Mouse (Mus musculus) lung, postnatal 14 days (tissue): ENCODE measurements at regions not wholly inside any gene's neighbourhood (a gene's known extent, or its start where the extent isn't known, plus 50 kb on each side); places are given as distances from the start of the nearest gene placed in this dataset.
A peak's percentile ranks its signal among the peaks of the same experiment; 100 is the strongest.

ENCODE experiments used
- DNase-seq: peaks from one replicate; pipeline ENCODE4 v3.0.0; 2021

DNA sequence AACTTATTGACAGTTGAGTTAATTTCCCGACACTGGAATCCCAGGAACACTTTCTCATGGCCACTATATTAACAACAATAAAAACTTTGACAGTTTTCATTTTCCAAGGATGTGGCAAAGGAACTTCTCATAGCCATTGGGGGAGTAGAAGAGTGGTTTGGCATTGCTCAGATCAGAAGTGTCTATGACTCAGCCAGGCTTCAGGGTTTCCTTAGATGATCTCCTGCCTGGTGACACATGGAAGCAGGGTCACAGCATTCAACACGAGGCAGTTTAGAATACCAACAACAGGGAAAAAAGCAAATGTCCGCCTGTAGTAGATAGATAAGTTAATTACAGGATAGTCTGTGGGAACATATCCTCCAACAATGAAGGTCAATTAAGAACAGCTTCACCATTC lies 228.1 kb upstream of the Gm12728 start:
- DNase-seq, result no peak

DNA sequence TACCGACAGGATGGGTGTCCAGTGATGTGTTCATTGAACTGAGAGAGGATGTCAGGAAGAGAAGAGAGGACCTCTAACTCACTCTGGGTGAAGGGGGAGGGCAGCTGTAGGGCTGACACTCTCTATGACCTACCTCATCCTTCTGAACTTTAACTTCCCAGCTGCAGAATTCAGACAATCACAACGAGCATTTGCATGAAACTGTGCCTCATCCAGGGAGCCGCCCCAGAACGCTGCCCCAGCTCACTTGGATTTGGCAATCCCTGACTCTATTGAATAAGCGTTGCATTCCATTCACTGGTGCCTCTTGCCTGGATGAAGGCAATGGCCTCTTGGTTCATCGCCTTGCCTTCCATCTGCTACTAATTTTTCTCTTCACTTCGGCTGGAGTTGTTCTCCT lies 223.9 kb upstream of the Gm12728 start:
- DNase-seq, result no peak

DNA sequence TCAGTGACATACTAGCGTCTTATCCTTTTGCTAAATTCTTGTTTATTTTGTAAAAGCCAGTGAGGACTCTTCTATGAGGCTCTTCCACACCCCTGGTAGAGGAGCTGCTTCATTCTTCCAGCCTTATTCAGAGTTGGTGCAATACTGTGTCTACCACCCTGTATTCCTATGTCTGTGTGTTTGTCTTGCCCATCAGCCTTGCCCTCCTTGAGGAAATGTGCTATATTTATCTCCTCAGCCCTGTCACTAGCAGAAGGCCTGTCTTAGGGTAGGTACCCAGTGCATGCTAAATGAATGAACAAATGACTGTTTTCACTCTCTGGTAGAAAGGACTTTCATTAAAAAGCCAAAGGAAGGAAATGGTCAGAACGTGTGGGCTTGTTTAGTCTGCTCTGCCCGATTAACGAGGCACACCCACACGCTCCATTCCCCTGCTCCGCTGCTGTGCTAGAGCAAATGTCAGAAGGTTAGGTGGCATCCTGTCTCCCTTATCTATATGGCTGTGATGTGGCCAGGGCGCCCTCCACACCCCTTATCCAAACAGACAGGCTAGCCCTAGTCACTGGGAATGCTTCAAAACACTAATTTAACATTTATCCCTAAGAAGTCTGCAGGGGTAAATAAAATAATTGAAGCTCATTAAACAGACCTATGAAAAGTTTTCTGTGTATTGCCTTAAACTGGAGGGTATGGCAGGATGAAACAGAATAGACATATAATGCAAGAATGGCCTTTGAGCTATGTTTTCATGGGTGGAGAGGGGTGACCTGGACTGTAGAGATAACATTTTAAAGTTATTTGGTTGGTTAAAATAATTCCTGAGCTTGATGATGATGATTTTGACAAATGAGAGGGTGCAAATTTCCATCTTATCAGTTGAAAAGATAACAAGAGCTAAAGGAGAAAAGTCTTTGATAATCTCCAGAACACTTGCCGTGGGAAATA lies 222.9 kb upstream of the Gm12728 start:
- peak; percentile 13 for DNase-seq

DNA sequence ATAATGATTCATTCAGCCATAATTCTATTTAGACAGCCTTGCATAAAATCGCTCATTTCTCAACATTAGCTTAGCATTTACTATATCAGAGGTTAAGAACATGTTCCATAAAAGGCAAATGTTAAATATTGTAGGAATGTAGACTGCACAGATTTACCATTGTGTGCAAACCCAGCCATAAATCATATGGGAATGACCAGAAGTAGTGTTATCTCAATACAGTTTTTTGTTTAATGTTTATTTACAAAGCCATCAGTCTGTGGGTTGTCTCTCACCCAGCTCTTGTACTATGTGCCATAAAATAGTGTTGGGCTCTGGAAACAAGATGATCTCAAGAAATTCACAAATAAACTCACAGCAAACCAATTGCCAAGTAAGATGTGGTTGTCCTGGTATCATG lies 220.0 kb upstream of the Gm12728 start:
- no peak for DNase-seq

DNA sequence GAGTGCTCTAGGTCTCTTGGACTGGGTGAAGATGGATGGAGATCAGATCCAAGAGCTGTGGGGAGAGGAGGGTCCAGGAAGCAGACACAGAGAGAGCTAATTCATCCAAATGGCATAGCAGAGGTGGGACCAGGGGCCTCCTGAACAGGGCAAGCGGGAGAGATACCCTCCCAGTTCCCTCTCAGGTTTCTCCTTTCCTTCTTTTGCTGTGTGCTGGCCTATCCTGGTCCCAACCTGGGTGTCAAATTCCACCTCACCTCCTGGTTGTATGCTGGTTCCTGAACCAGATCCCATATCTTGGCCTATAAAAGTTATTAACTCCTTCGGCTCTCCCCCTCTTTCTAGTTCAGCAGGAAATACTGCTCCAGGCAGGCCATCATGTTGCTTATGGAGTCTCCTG lies 214.1 kb upstream of the Gm12728 start:
- no peak for DNase-seq

DNA sequence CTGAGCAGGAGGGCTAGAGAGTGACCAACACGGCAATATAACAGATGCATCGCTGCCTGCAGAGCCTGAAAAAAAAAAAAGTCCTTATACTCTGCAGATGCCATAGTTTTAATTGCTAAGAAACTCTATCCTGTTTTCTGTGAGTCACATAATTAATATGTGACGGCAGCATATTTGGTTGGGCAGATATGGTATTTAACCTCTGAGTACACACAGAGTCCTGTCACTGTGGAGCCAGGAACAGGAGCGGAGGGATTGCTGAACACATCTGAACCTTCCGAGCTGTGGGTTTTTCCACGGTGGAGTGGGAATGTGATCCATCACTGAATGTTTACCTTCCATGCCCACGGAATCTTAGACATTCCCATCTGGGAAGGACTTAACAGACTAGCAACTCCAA lies 208.7 kb upstream of the Gm12728 start:
- DNase-seq, result no peak

DNA sequence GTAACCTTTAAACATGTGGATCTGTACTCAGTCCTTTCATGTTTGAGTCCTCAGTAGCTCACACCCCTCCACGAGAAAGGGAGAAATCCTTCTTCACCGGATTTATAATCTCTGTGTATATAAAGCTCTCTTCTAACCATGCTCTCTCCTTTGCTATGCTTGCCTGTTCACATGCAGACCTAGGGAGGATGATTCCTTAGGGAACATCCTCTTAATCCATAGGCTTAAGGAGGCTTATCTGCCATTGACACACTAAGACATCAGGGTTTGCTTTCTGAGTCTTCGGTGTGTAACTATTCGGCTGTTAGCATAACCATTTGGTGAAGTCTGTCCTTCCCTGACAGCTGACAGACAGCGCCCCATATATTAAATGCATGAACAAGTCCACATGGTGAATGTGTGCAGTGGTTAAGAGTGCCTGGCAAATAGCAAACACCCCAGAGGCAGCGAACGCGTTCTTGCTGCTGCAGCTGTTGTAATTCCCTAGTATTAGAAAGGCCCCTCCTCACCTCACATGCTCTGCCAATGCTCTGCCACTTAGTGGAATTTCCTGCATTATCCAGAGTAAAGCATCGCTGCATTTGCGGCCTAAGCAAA lies 205.2 kb upstream of the Gm12728 start:
- DNase-seq, result no peak

DNA sequence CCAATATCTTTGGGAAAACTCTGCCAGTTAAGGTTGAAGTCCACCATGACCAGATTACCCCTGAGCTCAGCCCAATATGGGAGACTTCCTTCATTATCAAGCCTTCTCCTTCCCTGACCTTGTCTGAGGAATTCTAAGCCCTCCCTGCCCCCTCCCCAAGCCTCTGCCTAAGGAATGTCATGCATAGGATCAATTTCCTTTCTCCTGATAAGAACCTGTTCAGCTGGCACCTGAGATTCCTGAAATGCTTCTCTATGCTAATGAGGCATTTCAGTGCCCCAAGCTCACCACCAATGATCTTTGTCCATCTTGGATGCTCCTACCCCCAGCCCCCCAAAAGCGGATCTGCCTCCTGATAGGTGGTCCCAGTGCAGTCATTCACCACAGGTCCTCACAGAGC lies 186.0 kb upstream of the Gm12728 start:
- DNase-seq, result no peak

DNA sequence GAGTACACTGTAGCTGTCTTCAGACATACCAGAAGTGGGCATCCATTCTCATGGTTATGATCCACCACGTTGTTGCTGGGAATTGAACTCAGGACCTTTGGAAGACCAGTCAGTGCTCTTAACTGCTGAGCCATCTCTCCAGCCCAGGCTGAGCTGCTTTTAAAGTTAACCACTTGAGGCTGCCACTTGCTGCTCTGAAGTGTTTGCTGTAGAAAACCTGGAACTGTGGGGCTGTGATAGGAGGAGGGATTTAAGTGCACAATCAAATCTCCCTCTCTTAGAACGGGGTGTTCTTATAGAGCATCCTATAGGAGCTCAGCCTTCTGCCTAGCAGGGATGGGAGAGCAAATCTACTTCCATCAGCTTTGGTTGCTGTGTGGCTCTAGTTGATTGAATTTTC lies 185.1 kb upstream of the Gm12728 start:
- DNase-seq, result no peak

DNA sequence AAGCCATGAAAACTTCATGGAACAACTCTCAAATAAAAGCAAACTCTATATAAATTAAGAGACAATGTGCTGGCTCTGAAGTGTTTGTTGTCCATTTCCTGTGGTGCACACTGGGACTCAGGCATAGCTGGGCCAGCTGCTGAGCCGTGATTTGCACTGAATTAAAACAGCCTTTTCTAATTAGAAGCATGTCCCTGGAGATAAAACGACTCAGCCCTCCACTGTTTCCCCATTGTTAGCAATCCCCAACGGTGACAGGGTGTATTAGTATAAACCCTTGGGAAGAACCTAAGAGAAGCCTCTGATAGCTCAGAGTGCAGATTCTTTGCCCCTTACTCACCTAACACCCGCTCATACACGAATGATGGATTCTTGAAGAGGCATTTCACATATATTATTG lies 182.9 kb upstream of the Gm12728 start:
- no peak for DNase-seq

DNA sequence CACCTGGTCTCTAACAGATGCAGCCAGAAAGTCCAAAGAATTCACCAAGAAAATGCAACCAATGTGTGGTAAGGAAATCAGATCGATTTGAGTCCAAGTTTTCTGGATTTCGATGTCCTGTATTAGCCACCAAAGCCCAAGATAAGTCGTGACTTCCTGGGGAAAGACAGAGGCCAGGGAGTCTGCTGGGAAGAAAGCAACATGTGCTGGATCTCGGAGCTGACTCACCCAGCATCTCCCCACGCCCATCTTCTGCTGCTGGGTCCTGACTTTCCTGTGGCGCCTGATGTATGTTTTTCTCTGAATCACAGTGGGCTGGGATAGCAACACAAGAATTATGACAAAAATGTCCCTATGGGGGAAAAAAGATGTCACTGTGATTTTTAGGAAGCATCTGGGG lies 178.8 kb upstream of the Gm12728 start:
- DNase-seq, result no peak

DNA sequence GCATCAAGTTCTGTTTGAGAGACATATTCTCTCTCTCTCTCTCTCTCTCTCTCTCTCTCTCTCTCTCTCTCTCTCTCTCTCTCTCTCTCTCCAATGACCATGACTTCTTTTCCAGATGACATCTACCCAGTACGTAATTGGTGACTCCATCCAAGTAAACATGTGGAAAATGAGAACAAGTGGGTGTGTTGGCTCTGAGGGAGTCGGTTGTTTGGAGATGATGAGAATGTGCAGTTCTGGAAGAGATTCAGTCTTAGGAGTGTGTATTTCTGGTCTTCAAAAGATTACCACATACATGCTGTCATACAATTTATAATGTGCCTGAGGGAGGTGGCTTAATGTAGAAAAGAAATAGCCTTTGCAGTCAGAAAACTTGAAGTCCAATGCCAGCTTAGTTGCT lies 175.3 kb upstream of the Gm12728 start:
- DNase-seq, result no peak

DNA sequence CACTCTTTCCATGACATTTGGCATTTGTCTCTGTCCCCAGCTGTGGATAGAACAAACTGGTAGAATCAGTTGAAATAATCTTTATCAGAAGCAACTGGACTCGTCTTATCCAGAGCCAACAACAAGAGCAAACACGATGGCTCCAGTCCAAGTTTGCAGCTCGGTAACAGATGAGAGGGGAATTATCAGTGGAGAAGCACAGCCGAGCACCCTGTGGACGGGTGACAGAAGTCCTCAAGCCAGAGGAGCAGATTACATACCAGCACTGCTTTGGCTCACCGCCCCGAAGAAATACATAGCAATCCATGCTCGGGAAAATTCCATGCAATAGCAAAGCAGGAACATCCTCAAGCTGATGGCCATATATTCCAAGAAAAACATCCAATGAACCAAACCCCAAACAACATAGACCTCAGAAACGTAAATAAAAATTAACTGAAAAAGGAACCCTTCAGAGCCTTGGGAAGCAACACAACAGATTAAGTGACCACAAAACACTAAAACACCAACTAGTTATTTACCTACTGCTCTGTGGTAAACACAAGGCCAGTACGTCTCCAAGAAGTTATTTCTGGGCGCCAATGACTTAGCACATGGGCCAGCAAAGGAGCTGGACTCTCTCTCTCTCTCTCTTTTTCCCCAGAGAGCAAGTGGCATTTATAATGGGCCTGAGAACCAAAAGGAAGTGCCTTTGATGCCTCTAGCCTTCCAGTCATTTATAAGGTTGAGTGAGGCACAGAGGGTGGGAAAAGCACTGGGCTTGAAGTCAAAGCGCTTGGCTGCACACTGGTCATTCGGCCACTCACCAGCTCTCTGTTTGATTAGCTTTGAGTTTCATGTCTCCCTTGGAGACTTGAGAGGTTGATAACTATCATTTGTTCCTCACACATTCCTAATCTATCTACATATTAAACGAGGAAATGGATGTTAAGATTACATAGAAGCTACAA lies 163.0 kb upstream of the Gm12728 start:
- DNase-seq, result peak; percentile 69

DNA sequence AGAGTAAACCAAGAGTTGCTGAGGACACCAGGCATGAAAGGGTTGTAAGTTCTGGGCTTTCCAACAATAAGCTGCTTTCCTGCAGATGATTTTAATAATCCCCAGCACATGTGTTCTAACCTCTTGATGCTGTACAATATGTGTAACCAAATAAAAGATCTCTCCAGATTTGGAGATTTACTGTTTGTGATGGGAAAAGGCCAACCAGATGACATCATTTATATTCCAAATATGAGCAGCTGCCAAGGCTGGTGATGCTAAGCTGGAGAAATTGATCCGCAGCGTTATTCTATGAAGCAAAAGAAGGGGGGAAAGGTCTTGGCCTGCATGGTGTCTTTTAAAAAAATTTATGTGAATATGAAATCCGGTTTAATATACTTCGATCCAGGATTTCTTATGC lies 160.1 kb upstream of the Gm12728 start:
- DNase-seq, result no peak

DNA sequence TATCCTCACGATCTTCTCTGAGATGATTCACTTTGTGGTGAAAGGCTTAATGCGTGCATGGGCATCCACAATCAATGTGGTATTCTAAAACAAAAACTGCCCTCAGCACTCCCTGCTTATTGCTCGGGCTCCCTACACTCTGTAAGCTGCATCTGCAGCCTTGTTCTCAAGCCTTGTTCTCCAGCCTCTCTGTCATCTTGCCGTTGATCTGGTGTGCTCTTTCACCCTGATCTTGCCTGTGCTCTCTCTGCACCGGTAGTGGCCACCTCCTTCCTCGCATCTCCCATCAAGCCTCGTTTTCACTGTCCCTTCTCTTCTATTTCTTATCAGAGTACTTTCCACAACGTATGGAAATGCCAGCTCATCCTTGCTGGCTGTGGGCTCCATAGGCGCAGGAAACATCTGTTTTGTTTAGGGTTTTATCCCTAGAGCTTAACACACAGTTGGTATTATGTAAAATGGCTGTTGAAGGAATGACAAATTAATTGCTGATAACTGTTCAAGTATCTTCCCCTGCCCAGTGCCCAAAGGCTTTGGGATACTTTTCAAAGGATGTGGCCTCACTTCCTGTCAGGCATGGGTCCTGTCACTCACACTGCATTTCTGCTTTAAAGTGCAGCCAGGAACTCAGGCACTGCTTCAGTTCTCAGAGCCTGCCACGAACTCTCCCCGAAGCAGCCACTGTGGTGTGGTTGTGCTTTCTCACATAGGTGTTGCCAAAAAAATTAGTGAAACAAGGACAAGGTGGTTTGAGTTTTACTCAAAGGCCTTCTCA lies 158.9 kb upstream of the Gm12728 start:
- no peak for DNase-seq

DNA sequence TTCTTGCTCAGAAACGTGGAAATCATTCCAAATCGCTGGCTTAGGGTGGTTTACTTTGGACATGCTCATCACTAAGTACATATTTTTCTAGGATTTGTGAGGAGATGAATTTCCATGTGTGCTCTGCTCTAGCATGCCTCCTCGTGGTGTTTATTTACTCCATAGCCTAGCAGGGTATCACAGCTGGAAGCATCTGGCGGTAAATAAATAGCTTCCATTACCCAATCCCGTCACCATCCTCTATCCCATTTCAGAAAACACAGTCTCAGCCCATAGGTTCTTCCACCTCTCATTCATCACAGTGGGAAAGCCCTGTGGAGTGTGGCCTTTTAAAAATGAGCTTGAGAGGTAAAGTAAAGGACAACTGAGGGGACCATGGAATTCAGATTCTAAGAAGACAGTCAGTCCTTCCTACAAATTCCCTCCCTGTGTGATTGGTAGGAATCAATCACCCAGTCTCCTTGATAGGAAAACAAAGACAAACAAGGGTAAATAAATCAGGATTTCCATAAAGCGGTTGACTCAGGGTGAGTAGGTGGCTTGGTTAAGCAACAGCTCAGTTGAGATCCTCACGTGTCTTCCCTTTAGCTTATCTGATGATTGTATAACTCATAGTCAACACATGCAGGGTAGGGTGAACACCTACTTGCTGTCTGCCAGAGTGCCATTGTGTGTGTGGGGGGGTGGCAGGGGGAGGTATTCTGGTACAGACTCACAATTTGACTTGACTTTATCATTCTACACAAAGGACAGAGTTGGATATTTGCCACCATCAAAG lies 156.9 kb upstream of the Gm12728 start:
- DNase-seq, result no peak

DNA sequence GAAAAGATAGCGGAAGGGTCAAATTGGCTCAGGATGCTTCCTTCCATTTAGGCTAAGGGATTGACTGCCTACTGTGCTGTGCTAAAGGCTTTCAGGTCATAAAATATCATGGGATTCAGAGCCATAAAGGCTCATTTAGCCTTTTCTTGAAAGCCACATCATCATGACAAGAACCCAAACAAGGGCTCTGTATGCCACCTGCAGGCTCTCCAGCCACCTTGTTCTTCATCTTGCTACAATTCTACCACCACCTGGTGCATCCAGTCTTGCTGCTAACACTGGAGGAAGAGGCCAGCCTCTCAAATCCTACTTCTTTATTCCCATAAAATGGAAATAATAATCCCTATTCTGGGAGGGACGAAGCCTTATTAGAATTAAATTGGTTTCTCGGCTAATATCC lies 155.9 kb upstream of the Gm12728 start:
- no peak for DNase-seq

DNA sequence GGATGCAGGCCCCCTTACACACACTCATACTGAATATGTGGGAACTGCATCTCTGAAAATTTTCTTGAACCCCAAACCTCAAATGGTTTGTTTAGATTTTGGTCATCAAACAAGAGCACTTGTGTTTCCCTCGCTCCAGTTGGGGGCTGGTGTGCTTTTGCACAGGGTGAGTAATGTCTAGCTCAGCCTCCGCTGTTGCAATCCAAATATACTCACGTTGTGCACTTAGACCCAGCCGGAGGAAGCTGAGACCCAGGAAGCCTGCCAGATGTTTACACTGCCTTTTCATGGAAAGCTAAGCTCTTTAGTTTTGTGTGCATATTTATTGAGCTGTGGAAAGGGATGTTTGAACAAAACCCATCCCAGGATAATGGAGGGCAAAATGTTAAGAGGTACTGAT lies 148.9 kb upstream of the Gm12728 start:
- peak; percentile 62 for DNase-seq

DNA sequence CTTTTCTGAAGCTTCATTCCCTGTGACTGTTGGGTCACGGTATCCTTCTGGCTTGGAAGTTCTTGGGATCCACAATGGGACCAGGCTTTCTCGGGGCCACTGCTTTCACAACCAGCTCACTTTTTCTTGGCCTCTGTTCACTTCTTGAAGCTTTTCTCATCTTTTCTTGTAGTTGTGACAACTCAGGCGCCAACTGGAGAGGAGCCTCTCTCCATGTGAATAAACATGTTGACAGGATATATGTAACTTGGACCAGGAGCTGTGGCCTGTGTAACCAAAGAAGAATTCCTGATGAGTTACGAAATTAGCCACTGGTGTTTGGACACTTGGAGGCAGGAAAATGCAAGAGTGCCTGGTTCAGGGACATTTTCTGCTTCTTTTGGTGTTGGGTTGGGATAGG lies 148.1 kb upstream of the Gm12728 start:
- DNase-seq, result peak; percentile 15

DNA sequence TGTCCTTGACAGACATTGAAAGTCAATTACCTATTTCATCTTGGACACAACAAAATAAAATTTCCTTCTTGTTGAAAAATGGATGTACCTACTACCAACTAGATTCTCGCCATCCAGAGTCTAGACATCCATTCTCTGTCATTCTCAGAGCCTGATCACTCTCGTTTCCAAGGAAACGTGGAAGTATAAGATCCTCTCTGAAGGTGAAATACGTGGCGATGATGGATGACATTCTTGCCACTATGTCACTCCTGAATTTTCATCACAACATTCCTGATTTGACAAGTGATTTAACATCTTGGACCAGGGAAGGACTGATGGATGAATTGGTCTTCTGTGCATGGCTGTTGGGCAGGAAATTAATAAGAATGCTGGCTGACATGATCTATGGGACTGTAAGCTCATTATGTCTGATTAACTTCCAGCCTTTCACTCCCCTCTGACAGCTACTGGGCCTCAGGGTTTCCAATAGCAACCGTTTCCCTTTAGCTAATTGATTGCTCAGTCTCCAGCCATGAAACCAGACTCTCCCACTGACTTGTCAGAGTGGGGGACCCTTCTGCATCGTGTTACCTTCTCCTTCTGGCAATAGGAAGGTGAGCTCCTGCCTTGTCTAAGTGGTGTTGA lies 140.7 kb upstream of the Gm12728 start:
- no peak for DNase-seq

DNA sequence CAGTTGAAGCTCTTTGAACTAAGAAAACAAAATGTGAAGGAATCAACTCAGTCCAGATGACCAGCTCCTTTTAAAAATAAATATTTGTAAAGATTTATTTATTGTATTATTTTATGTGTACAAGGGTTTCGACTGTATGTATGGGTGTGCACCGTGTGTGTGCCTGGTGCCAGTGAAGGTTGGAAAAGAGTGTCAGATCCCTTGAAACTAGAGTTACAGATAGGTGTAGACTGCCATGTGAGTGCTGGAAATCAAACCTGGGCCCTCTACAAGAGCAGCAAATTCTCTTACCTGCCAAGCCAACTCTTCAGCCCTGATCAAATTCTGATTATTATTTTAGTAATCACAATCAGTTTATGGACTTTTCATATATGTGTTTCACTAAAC lies 140.2 kb upstream of the Gm12728 start:
- no peak for DNase-seq
